Comparison of ENCODE assay signal across 25 mouse cellular contexts in the genomic region with DNA sequence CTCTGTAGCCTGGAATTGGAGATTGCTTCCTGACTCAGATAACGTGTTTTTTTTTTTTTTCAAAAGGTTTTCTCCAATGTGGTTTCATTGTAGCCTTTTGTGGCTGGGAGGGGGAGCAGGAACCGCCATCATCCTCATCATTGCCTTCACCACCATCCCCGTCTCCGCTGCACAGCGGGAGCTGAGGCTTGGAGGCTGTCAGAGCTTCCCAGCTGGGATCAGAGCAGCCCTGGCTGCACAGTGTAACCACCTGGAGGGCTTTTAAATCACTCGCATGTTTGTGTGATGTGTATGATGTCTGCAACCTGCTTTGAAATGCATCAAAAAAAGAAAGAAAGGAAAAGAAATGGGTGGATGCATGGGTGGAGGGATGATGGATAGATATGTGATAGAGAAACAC. TPM values are rescaled to one million over a fixed set of nuclear protein-coding genes. Genes with fewer than 3 reads are reported as not detected.
DNase-seq lines count a peak whose midpoint lies in the region; ATAC-seq and TF ChIP-seq lines count a peak whose summit lies in the region.
"Had no signal": no experiment of that assay in that cellular context is flagged by ENCODE, and none has a peak within 500 bp of the region (broad histone marks: within the 10 kb centered on the region; RNA-seq: fewer than 3 reads in every experiment).

No protein-coding gene starts in this region.

- H3K4me3 ChIP-seq in hindbrain, embryonic 13.5 days = no peak overlapping the region
- no peak overlapping the region for H3K4me3 ChIP-seq in hindbrain, embryonic 11.5 days (ENCODE audit: low read depth, low read length)
- H3K4me3 ChIP-seq in forebrain, embryonic 16.5 days (replicated peaks; ENCODE audit: low read length) = no peak overlapping the region
- no peak overlapping the region for H3K4me3 ChIP-seq in liver, postnatal 0 days (ENCODE audit: low read depth, low read length)
- H3K4me3 ChIP-seq: heart, adult 2 months; heart, embryonic 13.5 days; layer of hippocampus, adult 2 months; liver, embryonic 13.5 days; megakaryocyte, embryonic 14.5 days had no signal

- no peaks in the 10 kb centered on the region for H3K9me3 ChIP-seq in hindbrain, embryonic 13.5 days
- no peaks in the 10 kb centered on the region for H3K9me3 ChIP-seq in hindbrain, embryonic 11.5 days (ENCODE audit: control insufficient read depth, low read length)
- H3K9me3 ChIP-seq in forebrain, embryonic 16.5 days (ENCODE audit: control insufficient read depth, low read length) = no peaks in the 10 kb centered on the region
- H3K9me3 ChIP-seq in liver, postnatal 0 days (ENCODE audit: low read length) = peaks cover 4% of the 10 kb centered on the region; the same call in 1 of the 2 replicates

- TF ChIP-seq EP300 in liver, postnatal 0 days (IDR thresholded peaks at IDR 0.05; ENCODE audit: low read depth) = no peak

- ATAC-seq in hindbrain, embryonic 13.5 days (ENCODE audit: low FRiP score) = no peak
- no peak for ATAC-seq in hindbrain, embryonic 11.5 days (ENCODE audit: low FRiP score)
- no peak for ATAC-seq in forebrain, embryonic 16.5 days
- ATAC-seq in liver, postnatal 0 days = no peak
- ATAC-seq: CD4-positive, CD25-positive, alpha-beta regulatory T cell, adult 4 months; intestine, postnatal 0 days had no signal

- no peaks in the 10 kb centered on the region for H3K27me3 ChIP-seq in hindbrain, embryonic 13.5 days
- H3K27me3 ChIP-seq in hindbrain, embryonic 11.5 days (ENCODE audit: control insufficient read depth, insufficient read depth, low read length) = no peaks in the 10 kb centered on the region
- H3K27me3 ChIP-seq in forebrain, embryonic 16.5 days (replicated peaks; ENCODE audit: control insufficient read depth, insufficient read depth, low read length) = no peaks in the 10 kb centered on the region
- H3K27me3 ChIP-seq in liver, postnatal 0 days (ENCODE audit: insufficient read depth, low read length) = no peaks in the 10 kb centered on the region

- DNase-seq in hindbrain, embryonic 11.5 days (ENCODE audit: low spot score) = no peak
- DNase-seq in retina, embryonic 14.5 days (ENCODE audit: low spot score) = peak; percentile 31
- DNase-seq in retina, postnatal 1 day = no peak
- no peak for DNase-seq in liver, postnatal 0 days
- no peak for DNase-seq in T-cell, adult 2 months (ENCODE audit: low spot score)
- DNase-seq: adrenal gland, adult 2 months; cerebellum, adult 18-20 months; cerebellum, postnatal 14 days; gastrocnemius, postnatal 36 days; heart, adult 2 months; heart, postnatal 14 days; kidney, postnatal 25 days; liver, embryonic 13.5 days; lung, embryonic 14.5 days; right cerebral cortex, postnatal 14 days; thymus, adult 2 months; thymus, postnatal 4 days had no signal

- no peak overlapping the region for H3K4me2 ChIP-seq in hindbrain, embryonic 13.5 days
- no peak overlapping the region for H3K4me2 ChIP-seq in hindbrain, embryonic 11.5 days (replicated peaks; ENCODE audit: low read depth, low read length)
- H3K4me2 ChIP-seq in forebrain, embryonic 16.5 days (ENCODE audit: low read length) = no peak overlapping the region
- no peak overlapping the region for H3K4me2 ChIP-seq in liver, postnatal 0 days (ENCODE audit: low read depth, low read length)
- H3K4me2 ChIP-seq: heart, embryonic 13.5 days; liver, embryonic 13.5 days; lung, embryonic 14.5 days had no signal

- H3K27ac ChIP-seq in hindbrain, embryonic 13.5 days = peak overlapping the region; percentile 63
- H3K27ac ChIP-seq in hindbrain, embryonic 11.5 days (ENCODE audit: low read depth, low read length) = no peak overlapping the region
- H3K27ac ChIP-seq in forebrain, embryonic 16.5 days (ENCODE audit: low read length) = peak overlapping the region; percentile 12; the same call in 1 of the 2 replicates
- no peak overlapping the region for H3K27ac ChIP-seq in liver, postnatal 0 days (ENCODE audit: low read depth)
- H3K27ac ChIP-seq: heart, adult 2 months; heart, embryonic 13.5 days; layer of hippocampus, adult 2 months; liver, embryonic 13.5 days; stomach, postnatal 0 days had no signal

- H3K36me3 ChIP-seq in hindbrain, embryonic 13.5 days = no peaks in the 10 kb centered on the region
- H3K36me3 ChIP-seq in hindbrain, embryonic 11.5 days (ENCODE audit: control insufficient read depth, insufficient read depth, low read length) = no peaks in the 10 kb centered on the region
- H3K36me3 ChIP-seq in forebrain, embryonic 16.5 days (ENCODE audit: control insufficient read depth, insufficient read depth) = no peaks in the 10 kb centered on the region
- no peaks in the 10 kb centered on the region for H3K36me3 ChIP-seq in liver, postnatal 0 days (replicated peaks; ENCODE audit: insufficient read depth, low read length)
- H3K36me3 ChIP-seq: heart, embryonic 13.5 days; liver, embryonic 13.5 days had no signal

- WGBS in hindbrain, embryonic 13.5 days = 13% methylated on average over 6 of the region's 6 CpGs
- 14% methylated on average over 6 of the region's 6 CpGs for WGBS in hindbrain, embryonic 11.5 days
- WGBS in forebrain, embryonic 16.5 days = 9% methylated on average over 6 of the region's 6 CpGs
- 23% methylated on average over 6 of the region's 6 CpGs for WGBS in liver, postnatal 0 days (ENCODE audit: insufficient replicate concordance)

- no peak overlapping the region for H3K9ac ChIP-seq in hindbrain, embryonic 13.5 days
- no peak overlapping the region for H3K9ac ChIP-seq in hindbrain, embryonic 11.5 days (ENCODE audit: low read depth, low read length)
- no peak overlapping the region for H3K9ac ChIP-seq in forebrain, embryonic 16.5 days (replicated peaks; ENCODE audit: low read depth, low read length)
- no peak overlapping the region for H3K9ac ChIP-seq in liver, postnatal 0 days (replicated peaks)
- H3K9ac ChIP-seq: heart, embryonic 13.5 days; liver, embryonic 13.5 days; lung, embryonic 14.5 days had no signal

- peaks cover 74% of the 10 kb centered on the region for H3K4me1 ChIP-seq in hindbrain, embryonic 13.5 days (replicated peaks)
- peaks cover 10% of the 10 kb centered on the region for H3K4me1 ChIP-seq in hindbrain, embryonic 11.5 days (replicated peaks; ENCODE audit: control insufficient read depth, insufficient read depth, low read length)
- H3K4me1 ChIP-seq in forebrain, embryonic 16.5 days (replicated peaks; ENCODE audit: control insufficient read depth, insufficient read depth, low read length) = peaks cover 62% of the 10 kb centered on the region
- H3K4me1 ChIP-seq in liver, postnatal 0 days (ENCODE audit: insufficient read depth) = no peaks in the 10 kb centered on the region
- H3K4me1 ChIP-seq: liver, embryonic 13.5 days; megakaryocyte, embryonic 14.5 days had no signal

- TF ChIP-seq CTCF in liver, postnatal 0 days (IDR thresholded peaks at IDR 0.05; ENCODE audit: low read depth) = no peak

RNA-seq across cellular contexts. Expression of gene Sema5b, which starts 57.0 kb away (rescaled TPM):
- 26.2 and 29.3 TPM in 2 replicates for polyA plus RNA-seq in hindbrain, embryonic 13.5 days (2015; fragmentation: Nextera tagmentation; extraction: Ambion mirVana)
- polyA plus RNA-seq in hindbrain, embryonic 11.5 days (2014; fragmentation: Nextera tagmentation; extraction: Ambion mirVana) = 27.3 and 30.1 TPM in 2 replicates
- polyA plus RNA-seq in forebrain, embryonic 16.5 days (2015; fragmentation: Nextera tagmentation; extraction: Ambion mirVana) = 22.3 and 30.1 TPM in 2 replicates
- 0.11 TPM in 2 replicates for polyA plus RNA-seq in liver, postnatal 0 days (2015; fragmentation: Nextera tagmentation; extraction: Ambion mirVana)
- polyA plus RNA-seq: CD4-positive, CD25-positive, alpha-beta regulatory T cell, adult 4 months had no signal

Comparison
In these comparisons a context has a peak if more than half of its experiments do, and no peak if none do; other contexts are left out.
1. H3K27ac ChIP-seq: peak in hindbrain, embryonic 13.5 days (single experiment) and forebrain, embryonic 16.5 days (single experiment); none in hindbrain, embryonic 11.5 days (single experiment) and liver, postnatal 0 days (single experiment).
2. RNA of gene Sema5b, which starts 57.0 kb away (polyA plus RNA-seq): 22.3 to 30.1 TPM in forebrain, embryonic 16.5 days, 27.3 to 30.1 TPM in hindbrain, embryonic 11.5 days and 26.2 to 29.3 TPM in hindbrain, embryonic 13.5 days; 0.11 TPM in liver, postnatal 0 days; every median in the first group is over 10 times any median in the second.